Mouse (Mus musculus) T-helper 1 cell (primary cell): ENCODE results near the gene Pitpnm3.

Experiments
- in situ Hi-C: fragments of 300-600 bp; cut with MboI, MseI; formaldehyde crosslinking; loops from one replicate; pipeline ENCODE4 v1.15.1; 2025; ENCODE audit warnings: high pct_unique_total_duplicates

The Pitpnm3 gene

GRCm38 (mm10) chr11:72050895-72051858, 84.4 kb downstream of the Pitpnm3 start:
- in situ Hi-C loops = no loop called here

GRCm38 (mm10) chr11:72050168-72050894, 85.2 kb downstream of the Pitpnm3 start:
- in situ Hi-C loops = no loop called here

- in situ Hi-C loops = no loop called here
Measured at GRCm38 (mm10) chr11:72049171-72049759, 86.3 kb downstream of the Pitpnm3 start.

GRCm38 (mm10) chr11:72048730-72049129, 86.8 kb downstream of the Pitpnm3 start:
- in situ Hi-C loops = no loop called here

GRCm38 (mm10) chr11:72044231-72044630, 91.3 kb downstream of the Pitpnm3 start:
- in situ Hi-C loops = no loop called here

GRCm38 (mm10) chr11:72042631-72043030, 92.9 kb downstream of the Pitpnm3 start:
- in situ Hi-C loops = no loop called here

GRCm38 (mm10) chr11:72041768-72042607, 93.6 kb downstream of the Pitpnm3 start, which contains the start of gene Pimreg:
Gene Pimreg (plus strand): TSS chr11:72042032.
- in situ Hi-C loops = no loop called here

- in situ Hi-C loops = no loop called here
Measured at GRCm38 (mm10) chr11:72041290-72041767, 94.2 kb downstream of the Pitpnm3 start.

GRCm38 (mm10) chr11:72039599-72040386, 95.8 kb downstream of the Pitpnm3 start:
- in situ Hi-C loops = no loop called here

- in situ Hi-C loops = no loop called here
Measured at GRCm38 (mm10) chr11:72037996-72038395, 97.6 kb downstream of the Pitpnm3 start.

GRCm38 (mm10) chr11:72037409-72037808, 98.2 kb downstream of the Pitpnm3 start, which contains the start of gene Aipl1:
Gene Aipl1 (minus strand): TSS chr11:72037509.
- in situ Hi-C loops = no loop called here

- in situ Hi-C loops = no loop called here
Measured at GRCm38 (mm10) chr11:72032589-72032988, 103.0 kb downstream of the Pitpnm3 start.

- in situ Hi-C loops = no loop called here
Measured at GRCm38 (mm10) chr11:72032091-72032490, 103.5 kb downstream of the Pitpnm3 start.

GRCm38 (mm10) chr11:72031353-72031752, 104.2 kb downstream of the Pitpnm3 start:
- in situ Hi-C loops = no loop called here

- in situ Hi-C loops = loop anchor here (5.0 to 10.0 kb wide), 2 partner anchors 37 to 694 kb away; no protein-coding TSS in a partner anchor
Measured at GRCm38 (mm10) chr11:72029143-72029542, 106.4 kb downstream of the Pitpnm3 start.

- in situ Hi-C loops = loop anchor here (5.0 to 10.0 kb wide), 2 partner anchors 36 to 693 kb away; no protein-coding TSS in a partner anchor
Measured at GRCm38 (mm10) chr11:72027836-72028235, 107.7 kb downstream of the Pitpnm3 start.

- in situ Hi-C loops = loop anchor here (5.0 to 10.0 kb wide), 2 partner anchors 34 to 692 kb away; no protein-coding TSS in a partner anchor
Measured at GRCm38 (mm10) chr11:72026516-72026915, 109.1 kb downstream of the Pitpnm3 start.

GRCm38 (mm10) chr11:72025843-72026242, 109.7 kb downstream of the Pitpnm3 start:
- in situ Hi-C loops = loop anchor here (5.0 to 10.0 kb wide), 2 partner anchors 34 to 691 kb away; no protein-coding TSS in a partner anchor

- in situ Hi-C loops = loop anchor here (10.0 kb wide), 1 partner anchor 689 kb away; no protein-coding TSS in a partner anchor
Measured at GRCm38 (mm10) chr11:72024193-72024781, 111.3 kb downstream of the Pitpnm3 start.
